Mouse (Mus musculus) heart, postnatal 14 days (tissue): ENCODE measurements around the gene Gm13275. TPM values are rescaled to one million over a fixed set of nuclear protein-coding genes. Genes with fewer than 3 reads are reported as not detected.
"Not testable (repeated sequence)": the region's sequence is repeated elsewhere in the genome, so short reads cannot be mapped to it uniquely, and the experiment has no call there.

Experiments used
- DNase-seq, 2 experiments: peaks; one replicate each; pipeline ENCODE4 v3.0.0; 2021 to 2022
- intact Hi-C: fragments of 180-260 bp; cut with DNase I; formaldehyde crosslinking; loops from one replicate; pipeline ENCODE4 v1.15.1; 2025
- total RNA-seq, 2 experiments: library from RNA; stranded (reverse); gene quantifications; 2 replicates each; pipeline ENCODE4 v1.2.3; 2021

The Gm13275 gene
- total RNA-seq, 2 experiments from 2014 or later = not detected

DNA sequence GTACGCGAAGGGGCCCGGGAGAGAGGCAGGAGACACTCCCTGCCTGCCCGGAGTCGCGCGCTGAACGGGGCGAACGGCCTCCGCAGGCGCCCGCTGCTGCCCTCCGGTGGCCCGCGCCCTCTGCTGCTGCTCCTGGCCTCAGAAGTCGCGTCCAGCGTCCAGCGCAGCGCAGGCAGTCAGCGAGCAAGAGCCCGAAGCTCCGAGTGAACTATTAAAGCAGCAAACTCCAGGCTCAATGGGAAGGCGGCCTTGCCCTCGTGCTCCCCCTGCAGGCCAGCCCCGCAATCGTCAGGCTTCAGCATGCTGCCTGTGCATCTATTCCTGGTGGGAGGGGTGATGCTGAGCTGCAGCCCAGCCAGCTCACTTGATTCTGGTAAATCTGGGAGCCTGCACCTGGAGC, 3.0 kb upstream of the Gm13275 start, which contains the start of gene Gm13278:
TSS of gene Gm13278 (plus strand) at position 301 of the 400 bp plus-strand sequence.
- DNase-seq, intact Hi-C loops: not testable (repeated sequence)

DNA sequence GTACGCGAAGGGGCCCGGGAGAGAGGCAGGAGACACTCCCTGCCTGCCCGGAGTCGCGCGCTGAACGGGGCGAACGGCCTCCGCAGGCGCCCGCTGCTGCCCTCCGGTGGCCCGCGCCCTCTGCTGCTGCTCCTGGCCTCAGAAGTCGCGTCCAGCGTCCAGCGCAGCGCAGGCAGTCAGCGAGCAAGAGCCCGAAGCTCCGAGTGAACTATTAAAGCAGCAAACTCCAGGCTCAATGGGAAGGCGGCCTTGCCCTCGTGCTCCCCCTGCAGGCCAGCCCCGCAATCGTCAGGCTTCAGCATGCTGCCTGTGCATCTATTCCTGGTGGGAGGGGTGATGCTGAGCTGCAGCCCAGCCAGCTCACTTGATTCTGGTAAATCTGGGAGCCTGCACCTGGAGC, 2.8 kb downstream of the Gm13275 start, which contains the start of gene Gm13279:
TSS of gene Gm13279 (plus strand) at position 301 of the 400 bp plus-strand sequence.
- intact Hi-C loops, DNase-seq: not testable (repeated sequence)

GRCm38 (mm10) chr4:88799365-88799764, 5.1 kb downstream of the Gm13275 start, which contains the start of gene Gm13285:
Gm13285 (plus strand) TSS chr4:88799665.
- DNase-seq, intact Hi-C loops: not testable (repeated sequence)

DNA sequence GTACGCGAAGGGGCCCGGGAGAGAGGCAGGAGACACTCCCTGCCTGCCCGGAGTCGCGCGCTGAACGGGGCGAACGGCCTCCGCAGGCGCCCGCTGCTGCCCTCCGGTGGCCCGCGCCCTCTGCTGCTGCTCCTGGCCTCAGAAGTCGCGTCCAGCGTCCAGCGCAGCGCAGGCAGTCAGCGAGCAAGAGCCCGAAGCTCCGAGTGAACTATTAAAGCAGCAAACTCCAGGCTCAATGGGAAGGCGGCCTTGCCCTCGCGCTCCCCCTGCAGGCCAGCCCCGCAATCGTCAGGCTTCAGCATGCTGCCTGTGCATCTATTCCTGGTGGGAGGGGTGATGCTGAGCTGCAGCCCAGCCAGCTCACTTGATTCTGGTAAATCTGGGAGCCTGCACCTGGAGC, 8.7 kb downstream of the Gm13275 start, which contains the start of gene Gm13287:
TSS of gene Gm13287 (plus strand) at position 301 of the 400 bp plus-strand sequence.
- intact Hi-C loops, DNase-seq: not testable (repeated sequence)

DNA sequence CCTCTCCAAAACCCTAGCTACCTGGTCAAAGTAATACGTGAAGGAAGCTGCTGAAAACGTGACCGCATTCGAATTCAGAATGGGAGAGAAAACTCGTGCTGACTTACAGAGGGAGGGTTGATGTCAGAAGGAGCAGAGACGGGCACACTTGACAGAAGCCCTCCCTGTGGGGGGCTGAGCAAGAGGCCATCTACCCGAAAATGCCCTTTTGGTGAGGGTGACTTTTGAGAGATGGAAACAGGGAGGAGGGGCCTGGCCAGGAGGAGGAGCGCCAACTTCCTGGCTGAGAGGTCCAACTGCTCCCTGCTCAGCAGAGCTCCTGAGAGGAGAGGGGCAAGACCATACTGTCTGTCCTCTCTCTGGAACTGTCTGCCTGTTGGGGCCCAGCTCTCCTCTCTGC, 10.9 kb downstream of the Gm13275 start, which contains the start of gene Gm13288:
TSS of gene Gm13288 (plus strand) at position 301 of the 400 bp plus-strand sequence.
- intact Hi-C loops, DNase-seq: not testable (repeated sequence)

GRCm38 (mm10) chr4:88805761-88806160, 11.5 kb downstream of the Gm13275 start:
- peak; percentile 44 to 51 for DNase-seq
- intact Hi-C loops = not testable (repeated sequence)

DNA sequence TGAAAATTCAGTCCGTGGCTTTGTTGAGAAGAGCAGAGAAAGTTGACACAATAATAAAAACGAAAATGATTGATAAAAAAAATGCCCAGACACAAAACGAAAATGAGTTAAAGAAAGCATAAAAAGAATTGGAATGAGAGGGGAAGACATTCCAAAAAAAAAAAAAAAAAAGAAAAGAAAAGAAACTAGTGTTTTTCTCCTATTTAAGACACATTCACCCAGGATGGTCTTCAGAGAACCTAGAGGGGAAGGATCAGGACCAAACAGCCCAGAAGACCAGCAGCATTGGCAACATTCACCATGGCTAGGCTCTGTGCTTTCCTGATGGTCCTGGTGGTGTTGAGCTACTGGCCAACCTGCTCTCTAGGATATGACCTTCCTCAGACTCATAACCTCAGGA, 21.6 kb downstream of the Gm13275 start, which contains the start of gene Ifna7:
TSS of gene Ifna7 (plus strand) at position 301 of the 400 bp plus-strand sequence.
- no peak for DNase-seq
- intact Hi-C loops = loop anchor here (5.0 kb wide), 1 partner anchor 134 kb away; the partner anchor contains the start of gene Ifna2

DNA sequence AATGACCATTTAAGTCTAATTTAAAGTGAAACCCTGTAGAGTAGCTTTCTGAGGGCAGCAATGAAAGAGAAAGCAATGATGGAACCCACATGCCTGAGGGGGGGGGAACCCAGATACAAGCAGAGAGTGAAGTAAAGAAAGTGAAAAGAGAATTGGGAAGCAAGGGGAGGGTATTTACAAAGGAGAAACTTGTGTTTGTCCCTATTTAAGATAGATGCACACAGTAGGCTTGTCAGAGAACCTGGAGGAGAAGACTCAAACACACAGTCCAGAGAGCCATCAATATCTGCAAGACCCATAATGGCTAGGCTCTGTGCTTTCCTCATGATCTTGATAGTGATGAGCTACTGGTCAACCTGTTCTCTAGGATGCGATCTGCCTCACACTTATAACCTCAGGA, 25.4 kb downstream of the Gm13275 start, which contains the start of gene Ifna11:
TSS of gene Ifna11 (plus strand) at position 301 of the 400 bp plus-strand sequence.
- no peak for DNase-seq
- intact Hi-C loops = loop anchor here (5.0 kb wide), 1 partner anchor 137 kb away; the partner anchor contains the start of gene Ifna2

DNA sequence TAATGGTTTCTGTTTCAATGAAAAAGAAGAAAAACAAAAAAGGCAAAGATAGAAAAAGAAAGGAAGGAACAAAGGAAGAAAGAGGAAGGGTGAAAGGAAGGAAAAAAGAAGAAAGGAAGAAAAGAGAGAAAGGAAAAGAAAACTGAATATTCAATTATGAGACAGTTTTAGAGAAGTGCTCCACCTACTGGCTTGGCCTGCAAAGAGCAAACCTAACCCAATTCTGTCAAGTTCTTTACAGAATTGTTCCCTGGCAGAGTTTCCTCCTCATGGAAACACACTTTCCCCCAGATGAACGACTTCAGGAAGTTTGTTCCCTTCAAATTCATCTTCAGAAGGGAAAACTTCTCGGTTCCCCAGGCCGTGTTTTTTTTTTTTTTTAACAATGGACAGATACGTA, 28.7 kb downstream of the Gm13275 start:
- intact Hi-C loops = no loop called here
- DNase-seq = peak in 1 of 2 experiments; percentile 12

DNA sequence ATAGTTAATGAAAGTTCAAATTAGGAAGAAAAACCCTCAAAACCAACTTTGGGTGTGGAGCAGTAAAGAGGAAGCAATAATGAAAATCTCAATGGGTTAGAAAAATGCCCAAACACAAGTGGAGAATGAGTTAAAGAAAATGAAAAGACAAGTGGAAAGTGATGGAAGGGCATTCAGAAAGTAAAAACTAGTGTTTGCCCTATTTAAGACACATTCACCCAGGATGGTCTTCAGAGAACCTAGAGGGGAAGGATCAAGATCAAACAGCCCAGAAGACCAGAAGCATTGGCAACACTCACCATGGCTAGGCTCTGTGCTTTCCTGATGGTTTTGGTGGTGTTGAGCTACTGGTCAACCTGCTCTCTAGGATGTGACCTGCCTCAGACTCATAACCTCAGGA, 32.8 kb downstream of the Gm13275 start, which contains the start of gene Ifna6:
TSS of gene Ifna6 (plus strand) at position 301 of the 400 bp plus-strand sequence.
- DNase-seq, intact Hi-C loops: not testable (repeated sequence)

DNA sequence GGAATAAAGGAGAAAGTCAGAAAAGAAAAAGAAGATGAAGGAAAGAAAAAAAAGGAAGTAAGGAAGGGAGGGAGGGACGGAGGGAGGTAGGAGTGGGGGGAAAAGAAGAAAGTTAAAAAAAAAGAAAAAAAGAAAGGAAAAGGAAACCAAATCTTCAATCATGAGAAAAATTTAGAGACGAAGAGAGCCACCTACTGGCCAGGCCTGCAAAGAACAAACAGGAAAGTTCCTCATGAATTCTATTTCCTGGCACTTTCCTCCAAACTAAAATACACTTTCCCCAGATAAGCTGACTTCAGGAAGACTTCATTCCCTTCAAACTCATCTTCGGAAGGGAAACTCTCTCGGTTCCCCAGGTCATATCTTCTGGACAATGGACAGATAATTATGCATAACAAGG, 36.2 kb downstream of the Gm13275 start:
- intact Hi-C loops = no loop called here
- DNase-seq = peak; percentile 5 to 36

GRCm38 (mm10) chr4:88835225-88835624, 40.9 kb downstream of the Gm13275 start, which contains the start of gene Ifna5:
Ifna5 (plus strand) TSS chr4:88835525.
- intact Hi-C loops, DNase-seq: not testable (repeated sequence)

- intact Hi-C loops = no loop called here
- peak in 1 of 2 experiments; percentile 2 for DNase-seq
Measured at GRCm38 (mm10) chr4:88838828-88839227, 44.5 kb downstream of the Gm13275 start.

DNA sequence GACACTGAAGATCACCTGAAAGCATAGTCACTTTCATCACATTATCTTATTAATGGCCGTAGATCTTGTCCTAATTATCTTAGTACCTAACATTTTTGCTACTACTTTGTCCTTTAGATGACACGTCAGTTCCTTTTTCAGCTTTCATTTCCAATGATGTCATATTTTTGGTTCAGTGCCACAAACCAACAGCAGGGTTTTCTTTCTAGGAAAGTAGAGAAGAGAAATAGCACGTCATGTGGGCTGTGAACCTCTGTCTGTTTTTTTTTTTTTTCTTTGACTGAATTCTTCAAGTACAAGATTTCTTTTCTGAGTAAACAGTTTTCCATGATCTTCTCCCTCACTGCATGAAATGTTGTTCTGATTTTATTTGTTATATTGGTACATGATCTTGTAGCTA, 45.8 kb downstream of the Gm13275 start:
- DNase-seq = no peak
- intact Hi-C loops = no loop called here

- no peak for DNase-seq
- intact Hi-C loops = no loop called here
Measured at GRCm38 (mm10) chr4:88841438-88841911, 47.2 kb downstream of the Gm13275 start, which contains the start of gene Ifna4. Ifna4 (plus strand) TSS chr4:88841861.

Other genes with a start within 250 kb of the Gm13275 start
- gene Ifna15, start 236.2 kb upstream of the Gm13275 start, total RNA-seq = not detected
- not detected for gene Ifna14, start 222.7 kb upstream of the Gm13275 start, total RNA-seq
- not detected for gene Ifna9, start 202.1 kb upstream of the Gm13275 start, total RNA-seq
- gene Ifna12, start 191.1 kb upstream of the Gm13275 start, total RNA-seq = not detected
- not detected for gene C87499, start 160.1 kb upstream of the Gm13275 start, total RNA-seq
- gene Ifna13, start 150.0 kb upstream of the Gm13275 start, total RNA-seq = not detected
- gene Ifna16, start 117.6 kb upstream of the Gm13275 start, total RNA-seq = not detected
- not detected for gene Ifna2, start 110.6 kb upstream of the Gm13275 start, total RNA-seq
- not detected for gene Ifnab, start 103.1 kb upstream of the Gm13275 start, total RNA-seq
- gene Gm26566, start 72.7 kb upstream of the Gm13275 start, total RNA-seq = 1 to 10 TPM in 1 of 2 experiments, under 1 TPM in 1; 0.22 to 1.0 TPM
- gene Klhl9, start 72.0 kb upstream of the Gm13275 start, total RNA-seq = 10 to 100 TPM; 73.9 to 75.5 TPM
- gene Gm13271, start 39.6 kb upstream of the Gm13275 start, total RNA-seq = not detected
- not detected for gene Gm13283, start 34.4 kb upstream of the Gm13275 start, total RNA-seq
- gene Gm13290, start 20.7 kb upstream of the Gm13275 start, total RNA-seq = not detected
- not detected for gene Gm13289, start 17.6 kb upstream of the Gm13275 start, total RNA-seq
- not detected for gene Gm13272, start 14.6 kb upstream of the Gm13275 start, total RNA-seq
- gene Ifnz, start 12.4 kb upstream of the Gm13275 start, total RNA-seq = not detected
- not detected for gene Gm13276, start 8.8 kb upstream of the Gm13275 start, total RNA-seq
- gene Gm13277, start 5.9 kb upstream of the Gm13275 start, total RNA-seq = not detected
- gene Gm13278, start 2.9 kb upstream of the Gm13275 start, total RNA-seq = not detected
- not detected for gene Gm13279, start 2.9 kb downstream of the Gm13275 start, total RNA-seq
- gene Gm13285, start 5.2 kb downstream of the Gm13275 start, total RNA-seq = under 1 TPM; 0.19 to 0.22 TPM
- not detected for gene Gm13287, start 8.8 kb downstream of the Gm13275 start, total RNA-seq
- gene Gm13288, start 11.0 kb downstream of the Gm13275 start, total RNA-seq = not detected
- not detected for gene Ifna7, start 21.7 kb downstream of the Gm13275 start, total RNA-seq
- not detected for gene Ifna11, start 25.5 kb downstream of the Gm13275 start, total RNA-seq
- not detected for gene Ifna6, start 32.9 kb downstream of the Gm13275 start, total RNA-seq
- not detected for gene Ifna5, start 41.0 kb downstream of the Gm13275 start, total RNA-seq
- not detected for gene Ifna4, start 47.4 kb downstream of the Gm13275 start, total RNA-seq
- gene Ifna1, start 55.6 kb downstream of the Gm13275 start, total RNA-seq = not detected
- not detected for gene Ifne, start 85.7 kb downstream of the Gm13275 start, total RNA-seq